Mouse (Mus musculus): ENCODE measurements around the gene Tesc. TPM values are rescaled to one million over a fixed set of nuclear protein-coding genes. Genes with fewer than 3 reads are reported as not detected.

Gene Tesc
- polyA plus RNA-seq, 1 experiment from 2014 or later = 9.8 TPM

DNA sequence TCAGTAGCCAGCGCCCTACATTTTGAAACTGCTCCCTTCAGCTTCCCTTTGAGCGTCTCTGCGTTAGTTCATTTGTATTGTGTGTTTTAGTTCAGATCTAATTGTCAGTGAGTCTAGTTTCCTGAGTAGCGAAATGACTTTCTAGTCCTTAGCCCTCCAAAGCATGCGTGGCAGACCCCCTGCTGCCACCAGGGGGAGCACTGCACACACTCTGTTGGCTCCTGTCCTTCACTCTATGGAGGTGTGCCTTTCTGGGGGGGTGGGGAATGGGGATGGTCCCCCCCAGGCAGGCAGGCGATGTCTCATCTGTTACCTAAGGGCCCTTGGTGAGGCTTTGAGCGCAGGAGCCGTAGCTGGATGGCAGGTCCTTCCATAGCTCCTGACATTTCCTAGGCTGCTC is 22.9 kb upstream of the Tesc start:
- no peak overlapping the region for H3K9ac ChIP-seq (ENCODE audit: low read length)
- no peak overlapping the region for H3K4me2 ChIP-seq (ENCODE audit: low read depth, low read length)
- peaks cover 56% of the 10 kb centered on the region for H3K36me3 ChIP-seq (ENCODE audit: control insufficient read depth, insufficient read depth)
- no peak for ATAC-seq (replicated peaks; ENCODE audit: extremely low read depth, insufficient read depth, low FRiP score)
- H3K27ac ChIP-seq (ENCODE audit: low read length) = no peak overlapping the region
- no peaks in the 10 kb centered on the region for H3K4me1 ChIP-seq (ENCODE audit: control insufficient read depth, insufficient read depth, low read length)
- WGBS = 73% methylated on average over 8 of the region's 8 CpGs
- no peaks in the 10 kb centered on the region for H3K9me3 ChIP-seq (replicated peaks; ENCODE audit: control insufficient read depth, low read length)
- no peak overlapping the region for H3K4me3 ChIP-seq (ENCODE audit: low read length)
- H3K27me3 ChIP-seq (ENCODE audit: control insufficient read depth, insufficient read depth, low read length) = no peaks in the 10 kb centered on the region

GRCm38 (mm10) chr5:118005728-118006127 is 21.8 kb upstream of the Tesc start:
- Histone ChIP-seq H3K9ac (ENCODE audit: low read length) (no peak overlapping the region), H3K4me3 (ENCODE audit: low read length) (no peak overlapping the region), H3K4me1 (ENCODE audit: control insufficient read depth, insufficient read depth, low read length) (no peaks in the 10 kb centered on the region), H3K27ac (ENCODE audit: low read length) (no peak overlapping the region), H3K27me3 (ENCODE audit: control insufficient read depth, insufficient read depth, low read length) (no peaks in the 10 kb centered on the region), H3K36me3 (ENCODE audit: control insufficient read depth, insufficient read depth) (peaks cover 50% of the 10 kb centered on the region), H3K4me2 (ENCODE audit: low read depth, low read length) (no peak overlapping the region), H3K9me3 (replicated peaks; ENCODE audit: control insufficient read depth, low read length) (no peaks in the 10 kb centered on the region)
- WGBS = 65% methylated on average over 1 of the region's 1 CpGs
- no peak for ATAC-seq (replicated peaks; ENCODE audit: extremely low read depth, insufficient read depth, low FRiP score)

- 89% methylated on average over 13 of the region's 13 CpGs for WGBS
- peaks cover 28% of the 10 kb centered on the region for H3K36me3 ChIP-seq (ENCODE audit: control insufficient read depth, insufficient read depth)
- ATAC-seq (replicated peaks; ENCODE audit: extremely low read depth, insufficient read depth, low FRiP score) = no peak
Measured at GRCm38 (mm10) chr5:118008344-118008743, 19.2 kb upstream of the Tesc start.

GRCm38 (mm10) chr5:118010872-118011271 is 16.7 kb upstream of the Tesc start:
- 84% methylated on average over 7 of the region's 7 CpGs for WGBS
- H3K4me1 ChIP-seq (ENCODE audit: control insufficient read depth, insufficient read depth, low read length) = peaks cover 6% of the 10 kb centered on the region; the same call in 1 of the 2 replicates

More at GRCm38 (mm10) chr5:118008344-118008743, 19.2 kb upstream of the Tesc start:
- Histone ChIP-seq H3K9me3 (replicated peaks; ENCODE audit: control insufficient read depth, low read length) (no peaks in the 10 kb centered on the region), H3K27ac (ENCODE audit: low read length) (no peak overlapping the region), H3K9ac (ENCODE audit: low read length) (no peak overlapping the region), H3K27me3 (ENCODE audit: control insufficient read depth, insufficient read depth, low read length) (no peaks in the 10 kb centered on the region), H3K4me3 (ENCODE audit: low read length) (no peak overlapping the region), H3K4me2 (ENCODE audit: low read depth, low read length) (no peak overlapping the region), H3K4me1 (ENCODE audit: control insufficient read depth, insufficient read depth, low read length) (no peaks in the 10 kb centered on the region)

GRCm38 (mm10) chr5:118011796-118012195 is 15.7 kb upstream of the Tesc start:
- Histone ChIP-seq H3K4me2 (ENCODE audit: low read depth, low read length) (no peak overlapping the region), H3K27me3 (ENCODE audit: control insufficient read depth, insufficient read depth, low read length) (no peaks in the 10 kb centered on the region), H3K9ac (ENCODE audit: low read length) (no peak overlapping the region), H3K27ac (ENCODE audit: low read length) (no peak overlapping the region), H3K9me3 (replicated peaks; ENCODE audit: control insufficient read depth, low read length) (no peaks in the 10 kb centered on the region), H3K4me3 (ENCODE audit: low read length) (no peak overlapping the region), H3K36me3 (ENCODE audit: control insufficient read depth, insufficient read depth) (peaks cover 21% of the 10 kb centered on the region), H3K4me1 (ENCODE audit: control insufficient read depth, insufficient read depth, low read length) (peaks cover 6% of the 10 kb centered on the region; the same call in 1 of the 2 replicates)
- WGBS = 68% methylated on average over 7 of the region's 7 CpGs
- ATAC-seq (replicated peaks; ENCODE audit: extremely low read depth, insufficient read depth, low FRiP score) = no peak

More at GRCm38 (mm10) chr5:118010872-118011271, 16.7 kb upstream of the Tesc start:
- no peaks in the 10 kb centered on the region for H3K27me3 ChIP-seq (ENCODE audit: control insufficient read depth, insufficient read depth, low read length)
- no peak overlapping the region for H3K4me3 ChIP-seq (ENCODE audit: low read length)
- peaks cover 21% of the 10 kb centered on the region for H3K36me3 ChIP-seq (ENCODE audit: control insufficient read depth, insufficient read depth)
- no peak for ATAC-seq (replicated peaks; ENCODE audit: extremely low read depth, insufficient read depth, low FRiP score)
- H3K9me3 ChIP-seq (replicated peaks; ENCODE audit: control insufficient read depth, low read length) = no peaks in the 10 kb centered on the region
- H3K27ac ChIP-seq (ENCODE audit: low read length) = no peak overlapping the region
- H3K4me2 ChIP-seq (ENCODE audit: low read depth, low read length) = no peak overlapping the region
- H3K9ac ChIP-seq (ENCODE audit: low read length) = no peak overlapping the region

DNA sequence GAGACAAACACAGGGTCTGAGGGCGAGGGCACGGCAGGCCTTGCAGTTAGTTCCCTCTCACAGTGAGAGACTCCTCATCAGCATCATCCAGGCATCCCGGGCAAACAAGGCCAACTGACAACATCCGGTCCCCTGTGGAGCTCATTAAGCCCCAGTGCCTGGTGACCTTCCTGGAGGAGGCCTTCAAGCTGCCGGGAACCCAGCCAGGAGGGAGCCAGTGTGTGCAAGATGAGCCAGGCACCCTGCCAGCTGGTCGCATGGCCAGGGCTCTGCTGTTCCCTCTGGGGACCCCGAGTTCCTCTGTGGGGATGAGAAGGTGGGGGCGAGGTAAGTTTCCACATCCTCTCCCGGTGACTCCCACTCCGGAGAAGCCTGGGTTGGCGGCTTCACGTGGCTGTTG is 12.5 kb upstream of the Tesc start:
- no peak overlapping the region for H3K4me2 ChIP-seq (ENCODE audit: low read depth, low read length)
- peak; percentile 25; the same call in 1 of the 2 replicates for ATAC-seq (replicated peaks; ENCODE audit: extremely low read depth, insufficient read depth, low FRiP score)
- WGBS = 23% methylated on average over 12 of the region's 12 CpGs

GRCm38 (mm10) chr5:118015669-118016068 is 11.9 kb upstream of the Tesc start:
- H3K4me3 ChIP-seq (ENCODE audit: low read length) = no peak overlapping the region
- H3K9ac ChIP-seq (ENCODE audit: low read length) = no peak overlapping the region
- no peaks in the 10 kb centered on the region for H3K36me3 ChIP-seq (ENCODE audit: control insufficient read depth, insufficient read depth)
- no peaks in the 10 kb centered on the region for H3K27me3 ChIP-seq (ENCODE audit: control insufficient read depth, insufficient read depth, low read length)
- no peak overlapping the region for H3K4me2 ChIP-seq (ENCODE audit: low read depth, low read length)
- no peaks in the 10 kb centered on the region for H3K9me3 ChIP-seq (replicated peaks; ENCODE audit: control insufficient read depth, low read length)
- no peak for ATAC-seq (replicated peaks; ENCODE audit: extremely low read depth, insufficient read depth, low FRiP score)
- peaks cover 6% of the 10 kb centered on the region; the same call in 1 of the 2 replicates for H3K4me1 ChIP-seq (ENCODE audit: control insufficient read depth, insufficient read depth, low read length)
- 80% methylated on average over 2 of the region's 2 CpGs for WGBS
- H3K27ac ChIP-seq (ENCODE audit: low read length) = no peak overlapping the region

More for the DNA sequence above, 12.5 kb upstream of the Tesc start:
- Histone ChIP-seq H3K9me3 (replicated peaks; ENCODE audit: control insufficient read depth, low read length) (no peaks in the 10 kb centered on the region), H3K27me3 (ENCODE audit: control insufficient read depth, insufficient read depth, low read length) (no peaks in the 10 kb centered on the region), H3K9ac (ENCODE audit: low read length) (no peak overlapping the region), H3K27ac (ENCODE audit: low read length) (no peak overlapping the region), H3K4me3 (ENCODE audit: low read length) (no peak overlapping the region), H3K4me1 (ENCODE audit: control insufficient read depth, insufficient read depth, low read length) (peaks cover 6% of the 10 kb centered on the region; the same call in 1 of the 2 replicates), H3K36me3 (ENCODE audit: control insufficient read depth, insufficient read depth) (no peaks in the 10 kb centered on the region)

GRCm38 (mm10) chr5:118017527-118017926 is 10.0 kb upstream of the Tesc start:
- Histone ChIP-seq H3K27ac (ENCODE audit: low read length) (no peak overlapping the region), H3K4me3 (ENCODE audit: low read length) (no peak overlapping the region), H3K36me3 (ENCODE audit: control insufficient read depth, insufficient read depth) (no peaks in the 10 kb centered on the region), H3K4me2 (ENCODE audit: low read depth, low read length) (no peak overlapping the region), H3K27me3 (ENCODE audit: control insufficient read depth, insufficient read depth, low read length) (no peaks in the 10 kb centered on the region), H3K4me1 (ENCODE audit: control insufficient read depth, insufficient read depth, low read length) (peaks cover 6% of the 10 kb centered on the region; the same call in 1 of the 2 replicates), H3K9ac (ENCODE audit: low read length) (no peak overlapping the region), H3K9me3 (replicated peaks; ENCODE audit: control insufficient read depth, low read length) (no peaks in the 10 kb centered on the region)
- ATAC-seq (replicated peaks; ENCODE audit: extremely low read depth, insufficient read depth, low FRiP score) = no peak
- WGBS = 50% methylated on average over 5 of the region's 5 CpGs

DNA sequence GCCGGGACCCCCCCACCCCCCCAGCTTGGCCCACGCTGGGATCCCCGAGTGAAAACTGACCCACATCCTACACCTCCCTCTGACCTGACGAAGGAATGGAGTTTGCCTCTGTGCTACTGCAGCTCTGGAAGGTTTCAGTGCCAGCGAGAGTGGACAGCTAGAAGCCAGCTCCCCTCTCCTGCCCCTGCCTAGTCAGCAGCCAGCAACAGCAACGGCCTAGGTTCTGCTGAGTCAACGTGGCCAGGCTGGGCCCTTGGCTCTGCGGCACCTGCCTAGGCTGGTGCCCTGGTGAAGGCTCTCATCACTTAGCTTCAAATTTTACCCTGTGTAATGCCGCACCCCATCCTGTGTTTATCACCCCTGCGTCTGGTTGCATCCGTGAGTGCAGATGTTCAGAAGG is 7.6 kb upstream of the Tesc start:
- H3K4me3 ChIP-seq (ENCODE audit: low read length) = no peak overlapping the region
- no peak overlapping the region for H3K27ac ChIP-seq (ENCODE audit: low read length)
- no peak overlapping the region for H3K4me2 ChIP-seq (ENCODE audit: low read depth, low read length)
- 61% methylated on average over 11 of the region's 11 CpGs for WGBS
- no peaks in the 10 kb centered on the region for H3K27me3 ChIP-seq (ENCODE audit: control insufficient read depth, insufficient read depth, low read length)
- no peak overlapping the region for H3K9ac ChIP-seq (ENCODE audit: low read length)
- no peaks in the 10 kb centered on the region for H3K9me3 ChIP-seq (replicated peaks; ENCODE audit: control insufficient read depth, low read length)
- ATAC-seq (replicated peaks; ENCODE audit: extremely low read depth, insufficient read depth, low FRiP score) = no peak
- no peaks in the 10 kb centered on the region for H3K36me3 ChIP-seq (ENCODE audit: control insufficient read depth, insufficient read depth)
- peaks cover 5% of the 10 kb centered on the region; the same call in 1 of the 2 replicates for H3K4me1 ChIP-seq (ENCODE audit: control insufficient read depth, insufficient read depth, low read length)
